Mouse (Mus musculus): Measurements from ENCODE around the gene Ndufs1.
"Not testable (repeated sequence)": the region's sequence is repeated elsewhere in the genome, so short reads cannot be mapped to it uniquely, and the experiment has no call there.

Ndufs1 gene

GRCm38 (mm10) chr1:63182636-63183270 is 6.1 kb upstream of the Ndufs1 start:
- DNase-seq = peak; percentile 37

GRCm38 (mm10) chr1:63182212-63182611 is 5.6 kb upstream of the Ndufs1 start:
- peak; percentile 74 for DNase-seq

- peak; percentile 14 for DNase-seq
Measured at GRCm38 (mm10) chr1:63181480-63181879, 4.8 kb upstream of the Ndufs1 start.

- peak; percentile 88 for DNase-seq
Measured at GRCm38 (mm10) chr1:63181019-63181418, 4.4 kb upstream of the Ndufs1 start.

GRCm38 (mm10) chr1:63180575-63180974 is 3.9 kb upstream of the Ndufs1 start:
- not testable (repeated sequence) for DNase-seq

GRCm38 (mm10) chr1:63180122-63180521 is 3.5 kb upstream of the Ndufs1 start:
- peak; percentile 9 for DNase-seq

- no peak for DNase-seq
Measured at GRCm38 (mm10) chr1:63178308-63178707, 1.7 kb upstream of the Ndufs1 start.

GRCm38 (mm10) chr1:63176259-63176603 is 402 bp downstream of the Ndufs1 start:
- no peak for DNase-seq

- no peak for DNase-seq
Measured at GRCm38 (mm10) chr1:63175853-63176252, 780 bp downstream of the Ndufs1 start.

GRCm38 (mm10) chr1:63168638-63169037 is 8.0 kb downstream of the Ndufs1 start:
- no peak for DNase-seq

- no peak for DNase-seq
Measured at GRCm38 (mm10) chr1:63140231-63140630, 36.4 kb downstream of the Ndufs1 start.

- DNase-seq = not testable (repeated sequence)
Measured at GRCm38 (mm10) chr1:63138586-63138985, 38.0 kb downstream of the Ndufs1 start.

GRCm38 (mm10) chr1:63137971-63138370 is 38.7 kb downstream of the Ndufs1 start:
- no peak for DNase-seq

- no peak for DNase-seq
Measured at GRCm38 (mm10) chr1:63134530-63134929, 42.1 kb downstream of the Ndufs1 start.

- no peak for DNase-seq
Measured at GRCm38 (mm10) chr1:63131766-63132165, 44.9 kb downstream of the Ndufs1 start.

GRCm38 (mm10) chr1:63130883-63131282 is 45.8 kb downstream of the Ndufs1 start:
- DNase-seq = no peak

- no peak for DNase-seq
Measured at GRCm38 (mm10) chr1:63129857-63130690, 46.6 kb downstream of the Ndufs1 start.

GRCm38 (mm10) chr1:63129273-63129672 is 47.4 kb downstream of the Ndufs1 start:
- no peak for DNase-seq

- DNase-seq = no peak
Measured at GRCm38 (mm10) chr1:63126206-63126605, 50.4 kb downstream of the Ndufs1 start.

GRCm38 (mm10) chr1:63123823-63124450 is 52.7 kb downstream of the Ndufs1 start:
- DNase-seq = no peak

- no peak for DNase-seq
Measured at GRCm38 (mm10) chr1:63122005-63122404, 54.6 kb downstream of the Ndufs1 start.

GRCm38 (mm10) chr1:63120382-63120781 is 56.3 kb downstream of the Ndufs1 start:
- no peak for DNase-seq

GRCm38 (mm10) chr1:63119675-63120074 is 57.0 kb downstream of the Ndufs1 start:
- DNase-seq = no peak

GRCm38 (mm10) chr1:63115540-63115939 is 61.1 kb downstream of the Ndufs1 start:
- no peak for DNase-seq

Measured in cerebellum, adult 9-11 months (tissue).